Mouse (Mus musculus) Muller cell, postnatal 12 days (primary cell): ENCODE measurements around the gene Cdc25a.

Source experiments
- DNase-seq: peaks from one replicate; pipeline ENCODE4 v3.0.0-alpha.2; 2015; ENCODE audit errors: inconsistent ontology term

Gene Cdc25a

DNA sequence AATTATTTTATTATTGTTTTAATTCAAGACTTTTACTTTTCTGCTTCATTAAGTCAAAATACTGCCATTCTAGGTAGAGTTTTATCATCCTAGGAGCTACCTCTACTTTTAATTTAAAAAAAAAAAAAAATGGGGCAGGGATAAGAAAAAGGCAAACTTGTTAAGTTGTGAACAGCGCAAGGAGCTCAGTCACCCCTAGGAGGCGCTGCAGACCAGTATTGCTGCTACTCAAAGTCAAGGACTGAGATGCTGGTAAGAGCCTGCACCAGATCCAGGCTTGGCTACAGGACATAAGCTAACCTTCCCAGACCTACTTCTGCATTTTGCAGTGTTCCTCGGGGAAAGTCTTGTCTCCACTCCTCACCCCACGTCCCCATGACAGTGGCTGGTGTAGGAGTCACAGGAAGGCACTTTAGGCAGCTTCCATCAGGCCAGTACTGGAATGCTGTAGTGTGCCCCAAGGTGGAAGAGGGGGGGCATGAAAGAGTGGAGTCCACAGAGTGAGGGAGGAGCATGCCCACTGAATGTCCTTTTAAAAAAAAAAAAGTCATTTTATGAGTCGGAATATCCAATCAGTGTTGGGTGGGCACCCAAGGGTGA is 17.4 kb downstream of the Cdc25a start:
- peak; percentile 44 for DNase-seq

DNA sequence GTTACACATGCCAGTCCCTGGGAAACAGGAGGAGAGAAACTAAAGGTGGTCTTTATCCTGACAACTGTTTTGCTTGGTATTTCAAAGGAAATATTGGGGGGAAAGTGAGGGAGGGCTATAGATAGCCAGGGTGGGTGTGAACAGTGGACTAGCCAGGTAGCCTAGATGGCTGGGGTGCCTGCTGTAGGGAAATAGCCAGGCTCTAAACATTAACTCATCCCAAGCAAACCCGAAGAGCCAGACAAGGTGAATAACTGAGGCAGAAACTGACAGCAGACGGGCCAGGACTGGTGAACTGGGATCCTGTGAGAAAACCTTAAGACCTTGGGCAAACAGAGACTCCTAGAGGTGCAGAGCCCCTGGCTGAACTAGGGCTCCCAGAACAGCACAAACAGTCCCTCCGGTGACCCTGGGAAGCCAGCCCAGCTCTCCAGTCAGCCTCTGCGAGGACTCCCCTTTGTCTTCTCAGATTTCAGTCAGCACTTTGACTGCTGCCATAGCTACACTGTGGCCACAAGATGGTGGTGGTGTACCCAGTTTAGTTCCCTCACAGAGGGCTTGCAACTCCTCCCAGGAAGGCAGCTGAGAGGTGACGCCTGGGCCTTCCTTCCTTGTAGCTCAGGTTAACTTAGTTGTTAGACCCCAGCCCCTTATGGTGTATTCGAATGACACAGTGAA is 19.2 kb downstream of the Cdc25a start:
- DNase-seq, result peak; percentile 76

GRCm38 (mm10) chr9:109895593-109895992 is 20.2 kb downstream of the Cdc25a start:
- DNase-seq, result peak; percentile 60

DNA sequence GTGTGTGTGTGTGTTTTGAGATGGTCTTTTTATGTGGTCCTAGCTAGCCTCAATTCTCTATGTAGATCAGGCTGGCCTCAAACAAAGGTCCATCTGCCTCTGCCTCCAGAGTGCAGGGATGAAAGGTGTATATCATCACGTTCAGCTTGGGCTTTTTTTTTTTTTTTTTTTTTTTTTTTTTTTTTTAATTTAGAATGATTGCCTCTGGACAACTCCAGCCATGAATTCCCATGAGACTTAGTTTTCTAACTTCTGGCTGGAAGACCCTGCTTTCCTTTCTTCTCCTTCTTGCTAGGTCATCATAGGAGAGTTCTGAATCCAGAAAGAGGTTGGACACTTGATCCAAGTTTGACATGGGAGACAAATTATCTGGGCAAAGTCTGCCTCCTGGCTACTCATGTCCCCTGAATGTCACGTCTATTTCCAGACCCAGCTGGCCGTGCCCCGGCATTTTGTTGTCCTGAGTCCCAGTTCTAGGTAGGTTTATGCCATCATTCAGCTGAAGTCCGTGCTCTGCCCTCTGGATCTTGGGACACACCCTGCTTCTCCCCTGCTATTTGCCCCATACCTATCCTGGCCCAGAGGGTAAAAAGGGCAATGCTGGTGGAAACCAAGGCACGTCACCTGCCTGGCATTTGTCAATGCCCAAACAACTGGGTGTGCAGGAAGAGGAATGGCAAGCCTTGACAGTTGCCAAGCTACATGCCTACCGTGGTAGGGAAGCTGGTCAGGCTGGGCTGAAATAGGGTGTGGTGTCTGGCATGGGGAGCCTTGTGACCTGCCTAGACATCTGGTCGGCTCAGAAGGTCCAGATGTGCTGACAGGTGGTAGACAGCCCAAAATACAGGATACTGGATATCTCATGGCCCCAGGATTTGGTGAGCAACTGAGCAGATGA is 21.1 kb downstream of the Cdc25a start:
- no peak for DNase-seq

GRCm38 (mm10) chr9:109898027-109898426 is 22.6 kb downstream of the Cdc25a start:
- no peak for DNase-seq

GRCm38 (mm10) chr9:109899361-109899760 is 24.0 kb downstream of the Cdc25a start:
- DNase-seq, result no peak

DNA sequence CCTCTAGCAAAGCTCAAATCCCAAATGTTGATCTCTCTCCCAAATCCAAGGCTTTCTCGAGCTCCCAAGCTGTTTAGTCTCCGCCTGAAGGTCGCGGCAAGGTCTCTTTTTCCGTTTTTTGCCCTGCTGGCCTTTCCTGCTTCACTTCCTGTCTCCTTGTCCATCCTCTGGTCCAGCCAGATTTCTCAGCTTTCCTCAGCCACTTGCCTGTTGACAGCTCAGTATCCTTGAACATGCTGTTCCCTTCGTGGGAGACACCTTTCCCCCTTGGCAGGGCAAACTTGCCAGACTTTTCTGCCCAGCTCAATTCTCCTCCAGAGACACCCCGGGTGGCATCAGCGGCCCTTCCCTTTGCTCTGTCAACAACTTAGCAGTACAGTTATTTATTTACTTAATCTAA is 24.4 kb downstream of the Cdc25a start:
- no peak for DNase-seq

DNA sequence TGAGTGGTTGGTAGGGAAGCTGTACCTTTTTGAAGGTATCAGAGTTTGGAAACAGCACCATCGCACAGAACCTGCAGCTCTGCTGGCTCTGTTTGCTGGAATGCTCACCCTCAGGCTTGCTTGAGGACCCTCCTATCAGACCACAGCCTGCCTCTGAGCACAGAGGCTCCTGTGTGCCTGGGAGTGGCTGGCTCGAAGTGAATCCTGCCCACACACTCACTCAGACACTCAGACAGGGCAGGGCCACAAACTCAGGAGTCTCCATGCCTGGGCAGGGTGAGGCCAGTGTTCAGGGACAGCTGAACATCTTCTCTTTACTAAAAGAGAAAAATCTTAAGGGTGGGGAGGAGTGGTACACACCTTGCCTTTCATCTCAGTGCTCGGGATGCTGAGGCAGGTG is 25.2 kb downstream of the Cdc25a start:
- DNase-seq, result no peak

- no peak for DNase-seq
Measured at GRCm38 (mm10) chr9:109902246-109902645, 26.9 kb downstream of the Cdc25a start.

GRCm38 (mm10) chr9:109902740-109903139 is 27.4 kb downstream of the Cdc25a start:
- peak; percentile 21 for DNase-seq

GRCm38 (mm10) chr9:109907300-109907699 is 31.9 kb downstream of the Cdc25a start:
- peak; percentile 41 for DNase-seq

DNA sequence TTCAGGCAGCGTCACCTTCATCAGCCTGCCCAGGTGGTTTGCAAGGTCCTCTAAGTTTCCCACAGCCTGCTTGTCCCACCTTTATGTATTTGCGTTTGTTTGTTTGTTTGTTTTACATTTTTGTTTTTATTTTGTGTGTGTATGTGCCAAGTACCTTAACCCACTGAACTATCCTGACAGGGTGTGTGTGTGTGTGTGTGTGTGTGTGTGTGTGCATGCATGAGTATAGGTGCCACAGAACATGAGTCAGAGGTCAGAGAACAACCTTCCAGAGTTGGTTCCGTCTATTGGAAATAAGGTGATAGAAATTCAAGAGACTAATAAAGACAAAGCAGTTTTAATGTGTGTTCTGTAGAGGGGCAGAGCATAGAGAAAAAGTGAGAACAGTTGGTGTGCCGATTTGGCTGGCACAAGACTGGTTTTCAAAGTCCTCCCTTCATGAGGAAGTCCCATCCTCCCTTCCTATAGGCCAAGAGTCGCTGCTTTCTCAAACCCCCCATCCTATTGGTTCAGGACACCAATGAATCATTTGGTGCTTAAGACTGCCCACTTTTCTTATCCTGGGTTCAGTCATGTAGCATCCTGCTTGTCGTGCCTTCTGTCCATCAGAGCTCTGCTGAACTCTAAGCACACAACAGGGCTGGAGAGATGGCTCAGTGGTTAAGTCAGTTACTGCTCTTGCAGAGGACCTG is 32.5 kb downstream of the Cdc25a start:
- no peak for DNase-seq

DNA sequence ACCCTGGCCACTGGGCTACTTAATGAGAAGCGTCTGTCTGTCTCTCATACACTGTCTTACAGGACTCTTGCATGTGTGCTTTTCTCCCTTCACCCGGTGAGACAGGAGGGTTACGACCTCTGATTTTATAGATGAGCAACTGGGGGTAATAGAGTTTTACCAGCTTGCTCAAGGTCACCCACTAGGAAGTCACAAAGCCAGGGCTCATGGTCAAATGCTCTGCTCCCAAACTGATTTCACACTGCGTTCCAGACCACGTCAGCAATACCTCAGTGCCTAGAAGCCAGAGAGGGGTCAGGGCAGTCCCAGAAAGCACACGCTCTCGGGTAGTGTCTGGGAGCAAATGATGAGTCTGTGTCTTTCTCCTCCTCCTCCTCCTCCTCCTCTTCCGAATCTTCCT is 33.7 kb downstream of the Cdc25a start:
- DNase-seq, result no peak

- DNase-seq, result no peak
Measured at GRCm38 (mm10) chr9:109909926-109910325, 34.5 kb downstream of the Cdc25a start.

DNA sequence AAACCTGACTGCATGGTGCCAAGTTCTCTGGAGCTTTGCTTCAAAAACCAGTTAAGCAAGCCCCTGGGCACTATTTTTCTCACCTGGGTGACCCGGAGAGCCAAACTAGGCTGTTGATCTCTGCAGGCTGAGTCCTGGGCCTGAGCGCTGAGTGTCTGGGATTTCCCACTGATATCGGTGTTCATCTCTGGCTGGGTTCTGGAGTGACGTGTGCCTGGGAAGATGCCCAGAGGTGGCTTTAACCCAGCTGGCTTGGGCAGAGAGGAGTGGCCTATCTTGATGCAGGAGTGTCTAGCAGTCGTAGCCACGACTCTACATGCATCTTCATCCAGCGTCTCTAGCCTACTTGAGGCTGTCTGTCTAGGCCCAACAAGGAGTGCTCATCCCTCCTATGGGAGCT is 36.4 kb downstream of the Cdc25a start:
- DNase-seq, result peak; percentile 53

DNA sequence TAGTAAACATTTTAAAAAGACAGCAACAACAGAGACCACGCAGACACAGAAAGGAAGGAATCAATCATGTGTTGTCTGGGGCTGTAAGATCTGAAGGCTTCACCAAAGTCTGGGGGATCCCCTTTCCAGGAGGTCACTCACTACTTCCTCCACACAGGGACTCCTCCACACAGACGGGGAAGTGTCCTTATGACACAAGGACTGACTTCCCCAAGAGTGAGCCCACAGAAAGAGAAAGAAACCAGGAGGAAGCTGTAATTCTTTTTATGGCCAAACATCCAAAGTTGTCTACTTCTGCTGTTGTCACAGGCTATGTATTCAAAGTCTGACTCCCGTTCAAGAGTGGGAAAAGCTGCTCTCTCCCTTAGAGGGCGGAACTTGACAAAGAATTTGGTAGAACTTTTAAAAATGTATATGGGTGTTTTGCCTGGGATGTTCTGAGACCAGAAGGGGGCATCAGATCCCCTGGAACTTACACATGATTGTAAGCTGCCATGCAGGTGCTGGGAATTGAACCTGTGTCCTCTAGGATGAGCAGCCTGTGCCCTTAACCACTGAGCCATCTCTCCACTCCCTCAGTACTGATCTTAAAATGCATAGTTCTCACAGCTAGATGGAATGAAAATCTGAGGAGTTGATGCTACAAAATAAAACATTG is 39.0 kb downstream of the Cdc25a start:
- no peak for DNase-seq

- DNase-seq, result no peak
Measured at GRCm38 (mm10) chr9:109917931-109918330, 42.6 kb downstream of the Cdc25a start.

- no peak for DNase-seq
Measured at GRCm38 (mm10) chr9:109929131-109929530, 53.8 kb downstream of the Cdc25a start.

DNA sequence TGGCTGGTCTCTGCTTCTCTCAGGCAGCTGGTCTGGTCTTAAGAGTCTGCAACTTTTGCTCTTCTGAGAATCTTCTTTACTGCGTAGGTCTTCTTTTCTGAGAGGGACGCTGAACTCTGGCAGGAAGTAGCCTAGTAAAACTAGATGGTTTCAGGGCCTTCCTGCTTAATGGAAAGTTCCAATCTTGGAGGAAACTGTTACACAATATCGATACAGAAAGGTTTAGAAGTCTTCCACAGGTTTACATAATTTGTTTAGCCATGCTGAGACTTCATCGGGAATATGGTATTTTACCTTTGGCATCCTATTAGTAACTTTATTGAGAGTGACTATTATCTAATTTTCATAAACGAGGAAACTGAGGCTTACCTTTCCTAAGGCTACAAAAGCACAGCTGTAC is 54.7 kb downstream of the Cdc25a start:
- no peak for DNase-seq

- no peak for DNase-seq
Measured at GRCm38 (mm10) chr9:109930752-109931151, 55.4 kb downstream of the Cdc25a start.
